Mouse (Mus musculus) brain, adult 2 months (tissue): ENCODE data around the gene Gm13287.
"Not testable (repeated sequence)": the region's sequence is repeated elsewhere in the genome, so short reads cannot be mapped to it uniquely, and the experiment has no call there.

ENCODE experiments used
- DNase-seq: peaks from one replicate; pipeline ENCODE4 v3.0.0; 2011; ENCODE audit warnings: low read depth, low spot score

The Gm13287 gene

DNA sequence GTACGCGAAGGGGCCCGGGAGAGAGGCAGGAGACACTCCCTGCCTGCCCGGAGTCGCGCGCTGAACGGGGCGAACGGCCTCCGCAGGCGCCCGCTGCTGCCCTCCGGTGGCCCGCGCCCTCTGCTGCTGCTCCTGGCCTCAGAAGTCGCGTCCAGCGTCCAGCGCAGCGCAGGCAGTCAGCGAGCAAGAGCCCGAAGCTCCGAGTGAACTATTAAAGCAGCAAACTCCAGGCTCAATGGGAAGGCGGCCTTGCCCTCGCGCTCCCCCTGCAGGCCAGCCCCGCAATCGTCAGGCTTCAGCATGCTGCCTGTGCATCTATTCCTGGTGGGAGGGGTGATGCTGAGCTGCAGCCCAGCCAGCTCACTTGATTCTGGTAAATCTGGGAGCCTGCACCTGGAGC, at the start of gene Gm13287:
TSS of gene Gm13287 (plus strand) at position 301 of the 400 bp plus-strand sequence.
- not testable (repeated sequence) for DNase-seq

DNA sequence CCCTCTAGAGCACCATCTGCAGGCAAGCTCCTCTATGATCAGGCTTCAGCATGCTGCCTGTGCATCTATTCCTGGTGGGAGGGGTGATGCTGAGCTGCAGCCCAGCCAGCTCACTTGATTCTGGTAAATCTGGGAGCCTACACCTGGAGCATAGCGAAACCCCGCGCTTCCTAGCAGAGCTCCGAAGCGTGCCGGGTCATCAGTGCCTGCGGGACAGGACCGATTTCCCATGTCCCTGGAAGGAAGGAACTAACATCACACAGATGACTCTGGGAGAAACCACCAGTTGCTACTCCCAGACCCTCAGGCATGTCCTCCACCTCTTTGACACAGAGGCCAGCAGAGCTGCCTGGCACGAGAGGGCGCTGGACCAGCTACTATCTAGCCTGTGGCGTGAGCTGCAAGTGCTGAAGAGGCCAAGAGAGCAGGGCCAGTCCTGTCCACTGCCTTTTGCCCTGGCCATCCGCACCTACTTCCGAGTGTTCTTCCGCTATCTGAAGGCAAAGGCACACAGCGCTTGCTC, 48.2 kb upstream of the Gm13287 start, which contains the start of gene Gm13271:
TSS of gene Gm13271 (plus strand) at position 51 of the 523 bp plus-strand sequence.
- DNase-seq: not testable (repeated sequence)

DNA sequence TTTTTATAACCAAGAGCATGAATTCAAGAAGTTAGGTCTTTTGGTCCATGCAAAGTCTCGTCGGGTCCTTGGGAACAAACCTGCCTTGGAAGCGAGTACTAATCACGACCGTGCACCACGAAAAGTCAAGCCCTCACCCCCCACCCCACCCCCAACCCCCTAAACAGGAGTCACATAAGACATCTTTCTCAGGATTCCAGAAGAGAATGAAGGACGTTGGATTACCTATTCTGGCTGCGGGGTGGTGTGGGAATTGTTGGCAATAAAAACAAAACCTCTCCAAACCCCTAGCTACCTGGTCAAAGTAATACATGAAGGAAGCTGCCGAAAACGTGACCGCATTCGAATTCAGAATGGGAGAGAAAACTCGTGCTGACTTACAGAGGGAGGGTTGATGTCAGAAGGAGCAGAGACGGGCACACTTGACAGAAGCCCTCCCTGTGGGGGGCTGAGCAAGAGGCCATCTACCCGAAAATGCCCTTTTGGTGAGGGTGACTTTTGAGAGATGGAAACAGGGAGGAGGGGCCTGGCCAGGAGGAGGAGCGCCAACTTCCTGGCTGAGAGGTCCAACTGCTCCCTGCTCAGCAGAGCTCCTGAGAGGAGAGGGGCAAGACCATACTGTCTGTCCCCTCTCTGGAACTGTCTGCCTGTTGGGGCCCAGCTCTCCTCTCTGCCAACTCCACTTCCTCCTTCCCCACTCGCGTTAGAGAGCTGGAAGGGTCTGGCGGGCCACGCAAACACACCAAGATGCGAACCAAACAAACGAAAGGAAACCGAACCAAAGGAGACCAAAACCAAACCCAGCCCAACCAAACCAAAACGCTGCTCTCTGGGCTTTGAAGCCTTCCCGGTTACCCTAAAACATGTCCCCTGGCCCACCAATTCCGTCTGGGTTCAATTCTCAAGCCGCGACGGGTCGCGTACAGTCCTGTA, 46.2 kb upstream of the Gm13287 start:
- DNase-seq: not testable (repeated sequence)

DNA sequence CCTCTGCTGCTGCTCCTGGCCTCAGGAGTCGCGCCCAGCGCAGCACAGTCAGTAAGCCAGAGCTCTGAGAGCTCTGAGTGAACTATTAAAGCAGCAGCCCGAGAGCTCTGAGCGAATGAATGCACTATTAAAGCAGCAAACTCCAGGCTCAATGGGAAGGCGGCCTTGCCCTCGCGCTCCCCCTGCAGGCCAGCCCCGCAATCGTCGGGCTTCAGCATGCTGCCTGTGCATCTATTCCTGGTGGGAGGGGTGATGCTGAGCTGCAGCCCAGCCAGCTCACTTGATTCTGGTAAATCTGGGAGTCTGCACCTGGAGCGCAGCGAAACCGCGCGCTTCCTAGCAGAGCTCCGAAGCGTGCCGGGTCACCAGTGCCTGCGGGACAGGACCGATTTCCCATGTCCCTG, 45.4 kb upstream of the Gm13287 start:
- peak; percentile 90 for DNase-seq

DNA sequence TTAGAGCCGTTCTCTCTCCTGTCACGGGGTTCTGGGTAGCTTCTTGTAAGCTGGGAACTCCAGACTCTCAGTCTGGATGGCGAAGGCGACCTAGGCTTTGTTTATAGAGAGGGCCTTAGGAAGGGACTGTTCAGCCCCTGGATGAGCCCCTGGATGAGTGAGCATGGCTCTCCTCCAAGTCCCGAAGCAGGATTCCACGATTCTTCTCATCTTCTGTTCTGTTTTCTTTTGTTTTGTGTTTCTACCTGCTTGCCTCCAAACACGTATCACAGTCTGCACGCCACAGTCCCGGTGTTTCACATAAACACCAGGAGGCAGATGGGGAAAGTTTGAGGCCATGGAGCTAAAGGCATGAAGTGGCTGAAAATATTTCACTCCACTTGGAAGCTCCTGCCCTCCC, 44.3 kb upstream of the Gm13287 start:
- not testable (repeated sequence) for DNase-seq

DNA sequence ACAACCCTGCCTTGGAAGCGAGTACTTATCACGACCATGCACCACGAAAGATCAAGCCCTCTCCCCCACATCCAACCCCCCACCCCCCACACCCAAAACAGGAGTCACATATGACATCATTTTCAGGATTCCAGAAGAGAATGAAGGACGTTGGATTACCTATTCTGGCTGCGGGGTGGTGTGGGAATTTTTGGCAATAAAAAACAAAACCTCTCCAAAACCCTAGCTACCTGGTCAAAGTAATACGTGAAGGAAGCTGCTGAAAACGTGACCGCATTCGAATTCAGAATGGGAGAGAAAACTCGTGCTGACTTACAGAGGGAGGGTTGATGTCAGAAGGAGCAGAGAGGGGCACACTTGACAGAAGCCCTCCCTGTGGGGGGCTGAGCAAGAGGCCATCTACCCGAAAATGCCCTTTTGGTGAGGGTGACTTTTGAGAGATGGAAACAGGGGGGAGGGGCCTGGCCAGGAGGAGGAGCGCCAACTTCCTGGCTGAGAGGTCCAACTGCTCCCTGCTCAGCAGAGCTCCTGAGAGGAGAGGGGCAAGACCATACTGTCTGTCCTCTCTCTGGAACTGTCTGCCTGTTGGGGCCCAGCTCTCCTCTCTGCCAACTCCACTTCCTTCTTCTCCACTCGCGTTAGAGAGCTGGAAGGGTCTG, 43.3 kb upstream of the Gm13287 start, which contains the start of gene Gm13283:
TSS of gene Gm13283 (plus strand) at position 510 of the 659 bp plus-strand sequence.
- not testable (repeated sequence) for DNase-seq

DNA sequence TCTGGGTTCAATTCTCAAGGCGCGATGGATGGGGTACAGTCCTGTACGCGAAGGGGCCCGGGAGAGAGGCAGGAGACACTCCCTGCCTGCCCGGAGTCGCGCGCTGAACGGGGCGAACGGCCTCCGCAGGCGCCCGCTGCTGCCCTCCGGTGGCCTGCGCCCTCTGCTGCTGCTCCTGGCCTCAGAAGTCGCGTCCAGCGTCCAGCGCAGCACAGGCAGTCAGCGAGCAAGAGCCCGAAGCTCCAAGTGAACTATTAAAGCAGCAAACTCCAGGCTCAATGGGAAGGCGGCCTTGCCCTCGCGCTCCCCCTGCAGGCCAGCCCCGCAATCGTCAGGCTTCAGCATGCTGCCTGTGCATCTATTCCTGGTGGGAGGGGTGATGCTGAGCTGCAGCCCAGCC, 42.6 kb upstream of the Gm13287 start:
- DNase-seq: peak; percentile 85

DNA sequence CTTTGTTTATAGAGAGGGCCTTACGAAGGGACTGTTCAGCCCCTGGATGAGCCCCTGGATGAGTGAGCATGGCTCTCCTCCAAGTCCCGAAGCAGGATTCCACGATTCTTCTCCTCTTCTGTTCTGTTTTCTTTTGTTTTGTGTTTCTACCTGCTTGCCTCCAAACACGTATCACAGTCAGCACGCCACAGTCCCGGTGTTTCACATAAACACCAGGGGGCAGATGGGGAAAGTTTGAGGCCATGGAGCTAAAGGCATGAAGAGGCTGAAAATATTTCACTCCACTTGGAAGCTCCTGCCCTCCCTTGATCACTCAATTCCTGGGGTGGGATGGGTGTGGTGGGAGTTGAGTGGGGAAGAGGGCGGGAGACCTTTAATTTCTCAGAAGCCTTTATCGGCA, 41.3 kb upstream of the Gm13287 start:
- not testable (repeated sequence) for DNase-seq

DNA sequence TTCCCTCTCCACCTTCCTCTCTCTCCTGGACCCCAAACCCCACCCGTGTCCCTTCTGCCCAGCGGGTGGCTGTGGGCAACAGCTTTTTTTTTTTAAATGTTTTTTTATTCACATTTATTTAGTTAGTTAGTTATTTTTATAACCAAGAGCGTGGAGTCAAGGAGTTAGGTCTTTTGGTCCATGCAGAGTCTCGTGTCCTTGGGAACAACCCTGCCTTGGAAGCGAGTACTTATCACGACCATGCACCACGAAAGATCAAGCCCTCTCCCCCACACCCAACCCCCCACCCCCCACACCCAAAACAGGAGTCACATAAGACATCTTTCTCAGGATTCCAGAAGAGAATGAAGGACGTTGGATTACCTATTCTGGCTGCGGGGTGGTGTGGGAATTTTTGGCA, 40.7 kb upstream of the Gm13287 start:
- not testable (repeated sequence) for DNase-seq

DNA sequence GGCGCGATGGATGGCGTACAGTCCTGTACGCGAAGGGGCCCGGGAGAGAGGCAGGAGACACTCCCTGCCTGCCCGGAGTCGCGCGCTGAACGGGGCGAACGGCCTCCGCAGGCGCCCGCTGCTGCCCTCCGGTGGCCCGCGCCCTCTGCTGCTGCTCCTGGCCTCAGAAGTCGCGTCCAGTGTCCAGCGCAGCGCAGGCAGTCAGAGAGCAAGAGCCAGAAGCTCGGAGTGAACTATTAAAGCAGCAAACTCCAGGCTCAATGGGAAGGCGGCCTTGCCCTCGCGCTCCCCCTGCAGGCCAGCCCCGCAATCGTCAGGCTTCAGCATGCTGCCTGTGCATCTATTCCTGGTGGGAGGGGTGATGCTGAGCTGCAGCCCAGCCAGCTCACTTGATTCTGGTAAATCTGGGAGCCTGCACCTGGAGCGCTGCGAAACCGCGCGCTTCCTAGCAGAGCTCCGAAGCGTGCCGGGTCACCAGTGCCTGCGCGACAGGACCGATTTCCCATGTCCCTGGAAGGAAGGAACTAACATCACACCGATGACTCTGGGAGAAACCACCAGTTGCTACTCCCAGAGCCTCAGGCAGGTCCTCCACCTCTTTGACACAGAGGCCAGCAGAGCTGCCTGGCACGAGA, 39.6 kb upstream of the Gm13287 start:
- peak; percentile 84 for DNase-seq

DNA sequence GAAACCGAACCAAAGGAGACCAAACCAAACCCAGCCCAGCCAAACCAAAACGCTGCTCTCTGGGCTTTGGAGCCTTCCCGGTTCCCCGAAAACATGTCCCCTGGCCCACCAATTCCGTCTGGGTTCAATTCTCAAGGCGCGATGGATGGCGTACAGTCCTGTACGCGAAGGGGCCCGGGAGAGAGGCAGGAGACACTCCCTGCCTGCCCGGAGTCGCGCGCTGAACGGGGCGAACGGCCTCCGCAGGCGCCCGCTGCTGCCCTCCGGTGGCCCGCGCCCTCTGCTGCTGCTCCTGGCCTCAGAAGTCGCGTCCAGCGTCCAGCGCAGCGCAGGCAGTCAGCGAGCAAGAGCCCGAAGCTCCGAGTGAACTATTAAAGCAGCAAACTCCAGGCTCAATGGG, 29.5 kb upstream of the Gm13287 start, which contains the start of gene Gm13290:
TSS of gene Gm13290 (plus strand) at position 301 of the 400 bp plus-strand sequence.
- not testable (repeated sequence) for DNase-seq

DNA sequence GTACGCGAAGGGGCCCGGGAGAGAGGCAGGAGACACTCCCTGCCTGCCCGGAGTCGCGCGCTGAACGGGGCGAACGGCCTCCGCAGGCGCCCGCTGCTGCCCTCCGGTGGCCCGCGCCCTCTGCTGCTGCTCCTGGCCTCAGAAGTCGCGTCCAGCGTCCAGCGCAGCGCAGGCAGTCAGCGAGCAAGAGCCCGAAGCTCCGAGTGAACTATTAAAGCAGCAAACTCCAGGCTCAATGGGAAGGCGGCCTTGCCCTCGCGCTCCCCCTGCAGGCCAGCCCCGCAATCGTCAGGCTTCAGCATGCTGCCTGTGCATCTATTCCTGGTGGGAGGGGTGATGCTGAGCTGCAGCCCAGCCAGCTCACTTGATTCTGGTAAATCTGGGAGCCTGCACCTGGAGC, 26.4 kb upstream of the Gm13287 start, which contains the start of gene Gm13289:
TSS of gene Gm13289 (plus strand) at position 301 of the 400 bp plus-strand sequence.
- DNase-seq: not testable (repeated sequence)

DNA sequence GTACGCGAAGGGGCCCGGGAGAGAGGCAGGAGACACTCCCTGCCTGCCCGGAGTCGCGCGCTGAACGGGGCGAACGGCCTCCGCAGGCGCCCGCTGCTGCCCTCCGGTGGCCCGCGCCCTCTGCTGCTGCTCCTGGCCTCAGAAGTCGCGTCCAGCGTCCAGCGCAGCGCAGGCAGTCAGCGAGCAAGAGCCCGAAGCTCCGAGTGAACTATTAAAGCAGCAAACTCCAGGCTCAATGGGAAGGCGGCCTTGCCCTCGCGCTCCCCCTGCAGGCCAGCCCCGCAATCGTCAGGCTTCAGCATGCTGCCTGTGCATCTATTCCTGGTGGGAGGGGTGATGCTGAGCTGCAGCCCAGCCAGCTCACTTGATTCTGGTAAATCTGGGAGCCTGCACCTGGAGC, 23.5 kb upstream of the Gm13287 start, which contains the start of gene Gm13272:
TSS of gene Gm13272 (plus strand) at position 301 of the 400 bp plus-strand sequence.
- DNase-seq: not testable (repeated sequence)

DNA sequence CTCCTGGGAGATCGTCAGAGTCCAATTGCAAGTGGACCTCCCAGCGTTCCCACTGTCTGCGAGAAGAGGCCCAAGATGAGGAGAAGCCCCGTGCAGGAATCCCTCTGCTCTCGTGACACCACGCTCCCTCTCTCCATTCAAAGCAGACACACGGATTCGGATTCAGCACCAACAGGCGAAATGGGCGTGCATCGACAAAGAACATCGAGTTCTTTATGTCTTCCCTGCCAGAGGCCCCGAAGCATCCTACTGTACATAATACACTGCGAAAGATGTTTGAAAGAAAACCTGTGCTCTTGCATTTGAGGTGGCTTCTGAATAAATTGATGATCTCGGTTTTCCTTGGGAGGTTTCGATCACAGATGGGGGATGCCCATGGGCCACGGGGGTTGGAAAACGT, 22.7 kb upstream of the Gm13287 start:
- not testable (repeated sequence) for DNase-seq

DNA sequence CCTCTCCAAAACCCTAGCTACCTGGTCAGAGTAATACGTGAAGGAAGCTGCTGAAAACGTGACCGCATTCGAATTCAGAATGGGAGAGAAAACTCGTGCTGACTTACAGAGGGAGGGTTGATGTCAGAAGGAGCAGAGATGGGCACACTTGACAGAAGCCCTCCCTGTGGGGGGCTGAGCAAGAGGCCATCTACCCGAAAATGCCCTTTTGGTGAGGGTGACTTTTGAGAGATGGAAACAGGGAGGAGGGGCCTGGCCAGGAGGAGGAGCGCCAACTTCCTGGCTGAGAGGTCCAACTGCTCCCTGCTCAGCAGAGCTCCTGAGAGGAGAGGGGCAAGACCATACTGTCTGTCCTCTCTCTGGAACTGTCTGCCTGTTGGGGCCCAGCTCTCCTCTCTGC, 21.2 kb upstream of the Gm13287 start, which contains the start of gene Ifnz:
TSS of gene Ifnz (plus strand) at position 301 of the 400 bp plus-strand sequence.
- DNase-seq: not testable (repeated sequence)

DNA sequence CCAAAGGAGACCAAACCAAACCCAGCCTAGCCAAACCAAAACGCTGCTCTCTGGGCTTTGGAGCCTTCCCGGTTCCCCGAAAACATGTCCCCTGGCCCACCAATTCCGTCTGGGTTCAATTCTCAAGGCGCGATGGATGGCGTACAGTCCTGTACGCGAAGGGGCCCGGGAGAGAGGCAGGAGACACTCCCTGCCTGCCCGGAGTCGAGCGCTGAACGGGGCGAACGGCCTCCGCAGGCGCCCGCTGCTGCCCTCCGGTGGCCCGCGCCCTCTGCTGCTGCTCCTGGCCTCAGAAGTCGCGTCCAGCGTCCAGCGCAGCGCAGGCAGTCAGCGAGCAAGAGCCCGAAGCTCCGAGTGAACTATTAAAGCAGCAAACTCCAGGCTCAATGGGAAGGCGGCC, 20.7 kb upstream of the Gm13287 start:
- not testable (repeated sequence) for DNase-seq

DNA sequence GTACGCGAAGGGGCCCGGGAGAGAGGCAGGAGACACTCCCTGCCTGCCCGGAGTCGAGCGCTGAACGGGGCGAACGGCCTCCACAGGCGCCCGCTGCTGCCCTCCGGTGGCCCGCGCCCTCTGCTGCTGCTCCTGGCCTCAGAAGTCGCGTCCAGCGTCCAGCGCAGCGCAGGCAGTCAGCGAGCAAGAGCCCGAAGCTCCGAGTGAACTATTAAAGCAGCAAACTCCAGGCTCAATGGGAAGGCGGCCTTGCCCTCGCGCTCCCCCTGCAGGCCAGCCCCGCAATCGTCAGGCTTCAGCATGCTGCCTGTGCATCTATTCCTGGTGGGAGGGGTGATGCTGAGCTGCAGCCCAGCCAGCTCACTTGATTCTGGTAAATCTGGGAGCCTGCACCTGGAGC, 17.6 kb upstream of the Gm13287 start, which contains the start of gene Gm13276:
TSS of gene Gm13276 (plus strand) at position 301 of the 400 bp plus-strand sequence.
- not testable (repeated sequence) for DNase-seq

DNA sequence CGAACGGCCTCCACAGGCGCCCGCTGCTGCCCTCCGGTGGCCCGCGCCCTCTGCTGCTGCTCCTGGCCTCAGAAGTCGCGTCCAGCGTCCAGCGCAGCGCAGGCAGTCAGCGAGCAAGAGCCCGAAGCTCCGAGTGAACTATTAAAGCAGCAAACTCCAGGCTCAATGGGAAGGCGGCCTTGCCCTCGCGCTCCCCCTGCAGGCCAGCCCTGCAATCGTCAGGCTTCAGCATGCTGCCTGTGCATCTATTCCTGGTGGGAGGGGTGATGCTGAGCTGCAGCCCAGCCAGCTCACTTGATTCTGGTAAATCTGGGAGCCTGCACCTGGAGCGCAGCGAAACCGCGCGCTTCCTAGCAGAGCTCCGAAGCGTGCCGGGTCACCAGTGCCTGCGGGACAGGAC, 14.7 kb upstream of the Gm13287 start, which contains the start of gene Gm13277:
TSS of gene Gm13277 (plus strand) at position 231 of the 400 bp plus-strand sequence.
- DNase-seq: not testable (repeated sequence)

DNA sequence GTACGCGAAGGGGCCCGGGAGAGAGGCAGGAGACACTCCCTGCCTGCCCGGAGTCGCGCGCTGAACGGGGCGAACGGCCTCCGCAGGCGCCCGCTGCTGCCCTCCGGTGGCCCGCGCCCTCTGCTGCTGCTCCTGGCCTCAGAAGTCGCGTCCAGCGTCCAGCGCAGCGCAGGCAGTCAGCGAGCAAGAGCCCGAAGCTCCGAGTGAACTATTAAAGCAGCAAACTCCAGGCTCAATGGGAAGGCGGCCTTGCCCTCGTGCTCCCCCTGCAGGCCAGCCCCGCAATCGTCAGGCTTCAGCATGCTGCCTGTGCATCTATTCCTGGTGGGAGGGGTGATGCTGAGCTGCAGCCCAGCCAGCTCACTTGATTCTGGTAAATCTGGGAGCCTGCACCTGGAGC, 11.8 kb upstream of the Gm13287 start, which contains the start of gene Gm13278:
TSS of gene Gm13278 (plus strand) at position 301 of the 400 bp plus-strand sequence.
- DNase-seq: not testable (repeated sequence)

DNA sequence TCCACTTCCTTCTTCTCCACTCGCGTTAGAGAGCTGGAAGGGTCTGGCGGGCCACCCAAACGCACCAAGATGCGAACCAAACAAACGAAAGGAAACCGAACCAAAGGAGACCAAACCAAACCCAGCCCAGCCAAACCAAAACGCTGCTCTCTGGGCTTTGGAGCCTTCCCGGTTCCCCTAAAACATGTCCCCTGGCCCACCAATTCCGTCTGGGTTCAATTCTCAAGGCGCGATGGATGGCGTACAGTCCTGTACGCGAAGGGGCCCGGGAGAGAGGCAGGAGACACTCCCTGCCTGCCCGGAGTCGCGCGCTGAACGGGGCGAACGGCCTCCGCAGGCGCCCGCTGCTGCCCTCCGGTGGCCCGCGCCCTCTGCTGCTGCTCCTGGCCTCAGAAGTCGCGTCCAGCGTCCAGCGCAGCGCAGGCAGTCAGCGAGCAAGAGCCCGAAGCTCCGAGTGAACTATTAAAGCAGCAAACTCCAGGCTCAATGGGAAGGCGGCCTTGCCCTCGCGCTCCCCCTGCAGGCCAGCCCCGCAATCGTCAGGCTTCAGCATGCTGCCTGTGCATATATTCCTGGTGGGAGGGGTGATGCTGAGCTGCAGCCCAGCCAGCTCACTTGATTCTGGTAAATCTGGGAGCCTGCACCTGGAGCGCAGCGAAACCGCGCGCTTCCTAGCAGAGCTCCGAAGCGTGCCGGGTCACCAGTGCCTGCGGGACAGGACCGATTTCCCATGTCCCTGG, 8.9 kb upstream of the Gm13287 start, which contains the start of gene Gm13275:
TSS of gene Gm13275 (plus strand) at position 552 of the 740 bp plus-strand sequence.
- not testable (repeated sequence) for DNase-seq
